ENCODE assay signal across 8 mouse cellular contexts in genomic region chr16:18696074-18696819, GRCm38 (mm10).
DNase-seq lines count a peak whose midpoint lies in the region; ATAC-seq and TF ChIP-seq lines count a peak whose summit lies in the region.

No protein-coding gene starts in this region.

- H3K9ac ChIP-seq in forebrain, embryonic 11.5 days (ENCODE audit: low read length), result no peak overlapping the region
- no peak overlapping the region for H3K9ac ChIP-seq in heart, embryonic 15.5 days
- H3K9ac ChIP-seq in liver, embryonic 13.5 days, result no peak overlapping the region
- no peak overlapping the region for H3K9ac ChIP-seq in neural tube, embryonic 13.5 days

- no peak overlapping the region for H3K27ac ChIP-seq in forebrain, embryonic 11.5 days (ENCODE audit: low read depth, low read length)
- no peak overlapping the region for H3K27ac ChIP-seq in heart, embryonic 15.5 days
- H3K27ac ChIP-seq in liver, embryonic 13.5 days, result no peak overlapping the region
- H3K27ac ChIP-seq in neural tube, embryonic 13.5 days (replicated peaks), result no peak overlapping the region

- no peaks in the 10 kb centered on the region for H3K4me1 ChIP-seq in forebrain, embryonic 11.5 days (replicated peaks; ENCODE audit: control insufficient read depth, insufficient read depth, low read length)
- peaks cover 4% of the 10 kb centered on the region; the same call in 1 of the 2 replicates for H3K4me1 ChIP-seq in heart, embryonic 15.5 days (replicated peaks)
- H3K4me1 ChIP-seq in liver, embryonic 13.5 days (replicated peaks), result no peaks in the 10 kb centered on the region
- H3K4me1 ChIP-seq in neural tube, embryonic 13.5 days (replicated peaks), result peaks cover 12% of the 10 kb centered on the region

- WGBS in forebrain, embryonic 11.5 days, result 12% methylated on average over 20 of the region's 20 CpGs
- WGBS in heart, embryonic 15.5 days, result 10% methylated on average over 20 of the region's 20 CpGs
- WGBS in liver, embryonic 13.5 days (ENCODE audit: insufficient replicate concordance), result 12% methylated on average over 20 of the region's 20 CpGs
- 12% methylated on average over 20 of the region's 20 CpGs for WGBS in neural tube, embryonic 13.5 days

- H3K27me3 ChIP-seq in forebrain, embryonic 11.5 days (ENCODE audit: control insufficient read depth, insufficient read depth, low read length), result no peaks in the 10 kb centered on the region
- no peaks in the 10 kb centered on the region for H3K27me3 ChIP-seq in heart, embryonic 15.5 days
- no peaks in the 10 kb centered on the region for H3K27me3 ChIP-seq in liver, embryonic 13.5 days
- H3K27me3 ChIP-seq in neural tube, embryonic 13.5 days, result no peaks in the 10 kb centered on the region

- no peak overlapping the region for H3K4me3 ChIP-seq in forebrain, embryonic 11.5 days (ENCODE audit: low read depth, low read length)
- no peak overlapping the region for H3K4me3 ChIP-seq in heart, embryonic 15.5 days
- H3K4me3 ChIP-seq in liver, embryonic 13.5 days (replicated peaks), result no peak overlapping the region
- no peak overlapping the region for H3K4me3 ChIP-seq in neural tube, embryonic 13.5 days

- TF ChIP-seq POLR2A in brain, embryonic 14.5 days (IDR thresholded peaks at IDR 0.05; ENCODE audit: borderline replicate concordance, extremely low read depth, insufficient read depth, insufficient read length, poor library complexity, severe bottlenecking), result no peak

- ATAC-seq in forebrain, embryonic 11.5 days (replicated peaks; ENCODE audit: low FRiP score), result peak; percentile 83
- ATAC-seq in heart, embryonic 15.5 days (replicated peaks; ENCODE audit: insufficient number of reproducible peaks, insufficient read depth, low FRiP score, low read depth), result peak; percentile 65
- peak; percentile 48; the same call in 1 of the 2 replicates for ATAC-seq in liver, embryonic 13.5 days (ENCODE audit: low read depth)
- peak; percentile 86; the same call in 1 of the 2 replicates for ATAC-seq in neural tube, embryonic 13.5 days (ENCODE audit: low read depth)

- DNase-seq in B cell, adult 2 months, result peak; percentile 73 to 74
- DNase-seq in brain, embryonic 14.5 days (ENCODE audit: low read depth), result peak; percentile 62
- DNase-seq in forebrain, embryonic 11.5 days (ENCODE audit: low spot score), result peak; percentile 93
- DNase-seq in kidney, postnatal 25 days, result peak; percentile 82 to 87
- peak; percentile 29 for DNase-seq in liver, embryonic 13.5 days
- peak; percentile 95 for DNase-seq in testis, postnatal 10 days (ENCODE audit: low spot score)

- no peaks in the 10 kb centered on the region for H3K36me3 ChIP-seq in forebrain, embryonic 11.5 days (ENCODE audit: control insufficient read depth, insufficient read depth, low read length)
- no peaks in the 10 kb centered on the region for H3K36me3 ChIP-seq in heart, embryonic 15.5 days
- H3K36me3 ChIP-seq in liver, embryonic 13.5 days, result no peaks in the 10 kb centered on the region
- H3K36me3 ChIP-seq in neural tube, embryonic 13.5 days, result no peaks in the 10 kb centered on the region

- TF ChIP-seq CTCF in brain, embryonic 14.5 days (IDR thresholded peaks at IDR 0.05; ENCODE audit: borderline replicate concordance, extremely low read depth, insufficient read depth, insufficient read length), result peak; percentile 76

- H3K9me3 ChIP-seq in forebrain, embryonic 11.5 days (ENCODE audit: control insufficient read depth, low read length), result no peaks in the 10 kb centered on the region
- H3K9me3 ChIP-seq in heart, embryonic 15.5 days (replicated peaks), result no peaks in the 10 kb centered on the region
- no peaks in the 10 kb centered on the region for H3K9me3 ChIP-seq in liver, embryonic 13.5 days (replicated peaks)
- H3K9me3 ChIP-seq in neural tube, embryonic 13.5 days, result no peaks in the 10 kb centered on the region

- peak overlapping the region; percentile 15; the same call in 1 of the 2 replicates for H3K4me2 ChIP-seq in forebrain, embryonic 11.5 days (ENCODE audit: low read depth, low read length, severe bottlenecking)
- H3K4me2 ChIP-seq in heart, embryonic 15.5 days, result peak overlapping the region; percentile 14; the same call in 1 of the 2 replicates
- H3K4me2 ChIP-seq in liver, embryonic 13.5 days, result no peak overlapping the region
- peak overlapping the region; percentile 15; the same call in 1 of the 2 replicates for H3K4me2 ChIP-seq in neural tube, embryonic 13.5 days

Comparison
In these comparisons a context has a peak if more than half of its experiments do, and no peak if none do; other contexts are left out.
1. DNase-seq: peak in every context shown above with its lines; median percentile 95 in testis, postnatal 10 days; 93 in forebrain, embryonic 11.5 days; 84 in kidney, postnatal 25 days; 74 in B cell, adult 2 months; 62 in brain, embryonic 14.5 days; 29 in liver, embryonic 13.5 days.